Mouse (Mus musculus) testis, adult 2 months (tissue): Measurements from ENCODE around the gene Obsl1. TPM values are rescaled to one million over a fixed set of nuclear protein-coding genes. Genes with fewer than 3 reads are reported as not detected.

ENCODE experiments used
- H3K27ac ChIP-seq: fragments of 200-500 bp; 2 replicates; pipeline ENCODE4 v1.5.1; 2012; ENCODE audit warnings: low read depth, low read length; ENCODE audit not compliant: control insufficient read depth, insufficient read depth
- H3K27me3 ChIP-seq: fragments of 200-500 bp; 2 replicates; pipeline ENCODE4 v1.6.1; 2012; ENCODE audit warnings: mild to moderate bottlenecking, low read length, moderate library complexity; ENCODE audit not compliant: control insufficient read depth, insufficient read depth
- H3K36me3 ChIP-seq: fragments of 200-500 bp; 2 replicates; pipeline ENCODE4 v1.6.1; 2012; ENCODE audit warnings: mild to moderate bottlenecking, low read length; ENCODE audit not compliant: control insufficient read depth, insufficient read depth
- H3K4me1 ChIP-seq: fragments of 200-500 bp; 2 replicates; pipeline ENCODE4 v1.6.1; 2012; ENCODE audit warnings: low read length; ENCODE audit not compliant: control insufficient read depth, insufficient read depth
- H3K4me3 ChIP-seq: fragments of 200-500 bp; 2 replicates; pipeline ENCODE4 v1.5.1; 2012; ENCODE audit warnings: low read depth, mild to moderate bottlenecking, low read length, moderate library complexity, mixed read lengths; ENCODE audit not compliant: control insufficient read depth
- CTCF ChIP-seq: fragments of 200-500 bp; IDR thresholded peaks from 2 replicates; pipeline ENCODE4 v1.5.1; 2012; ENCODE audit warnings: low read depth, mild to moderate bottlenecking, inconsistent platforms, low read length, moderate library complexity; ENCODE audit not compliant: control insufficient read depth, insufficient read depth, insufficient replicate concordance
- POLR2A ChIP-seq: fragments of 200-500 bp; IDR thresholded peaks from 2 replicates; pipeline ENCODE4 v1.6.1; 2012; ENCODE audit warnings: low read depth, mild to moderate bottlenecking, inconsistent platforms, low read length, moderate library complexity; ENCODE audit not compliant: control insufficient read depth
- polyA plus RNA-seq: library from polyadenylated mRNA; depleted of rRNA; stranded (reverse); fragments of >200 nt; gene quantifications from 2 replicates; pipeline ENCODE4 v1.2.3, GENCODE M21; 2012

The Obsl1 gene
- polyA plus RNA-seq, 1 experiment, result 46.0 TPM

- no peaks in the 10 kb centered on the region for H3K27me3 ChIP-seq
- H3K36me3 ChIP-seq, result no peaks in the 10 kb centered on the region
- H3K4me1 ChIP-seq, result peaks cover 32% of the 10 kb centered on the region
- no peak overlapping the region for H3K27ac ChIP-seq
- H3K4me3 ChIP-seq, result no peak overlapping the region
- TF ChIP-seq POLR2A, result no peak
- no peak for TF ChIP-seq CTCF
Measured at GRCm38 (mm10) chr1:75504256-75505045, 1.8 kb downstream of the Obsl1 start.

- Histone ChIP-seq H3K4me3 (peak overlapping the region; percentile 47), H3K36me3 (no peaks in the 10 kb centered on the region), H3K27me3 (no peaks in the 10 kb centered on the region), H3K4me1 (peaks cover 32% of the 10 kb centered on the region), H3K27ac (no peak overlapping the region)
- no peak for TF ChIP-seq CTCF
- no peak for TF ChIP-seq POLR2A
Measured at GRCm38 (mm10) chr1:75503651-75503980, 2.6 kb downstream of the Obsl1 start.

GRCm38 (mm10) chr1:75502945-75503650, 3.2 kb downstream of the Obsl1 start:
- peaks cover 32% of the 10 kb centered on the region for H3K4me1 ChIP-seq
- H3K27me3 ChIP-seq, result no peaks in the 10 kb centered on the region
- H3K36me3 ChIP-seq, result no peaks in the 10 kb centered on the region
- TF ChIP-seq CTCF (no peak), POLR2A (no peak)
- peak overlapping the region; percentile 47 for H3K4me3 ChIP-seq
- no peak overlapping the region for H3K27ac ChIP-seq

- Histone ChIP-seq H3K27me3 (no peaks in the 10 kb centered on the region), H3K4me1 (peaks cover 30% of the 10 kb centered on the region), H3K36me3 (no peaks in the 10 kb centered on the region), H3K4me3 (no peak overlapping the region), H3K27ac (no peak overlapping the region)
- TF ChIP-seq CTCF (no peak), POLR2A (no peak)
Measured at GRCm38 (mm10) chr1:75501905-75502304, 4.3 kb downstream of the Obsl1 start.

- H3K4me3 ChIP-seq, result no peak overlapping the region
- no peaks in the 10 kb centered on the region for H3K36me3 ChIP-seq
- H3K27me3 ChIP-seq, result no peaks in the 10 kb centered on the region
- H3K4me1 ChIP-seq, result peaks cover 10% of the 10 kb centered on the region
- TF ChIP-seq POLR2A, result no peak
- peak; percentile 5; the same call in 1 of the 2 replicates for TF ChIP-seq CTCF
- H3K27ac ChIP-seq, result no peak overlapping the region
Measured at GRCm38 (mm10) chr1:75499441-75499840, 6.8 kb downstream of the Obsl1 start.

GRCm38 (mm10) chr1:75498897-75499296, 7.4 kb downstream of the Obsl1 start:
- TF ChIP-seq CTCF, result no peak
- TF ChIP-seq POLR2A, result no peak
- Histone ChIP-seq H3K36me3 (no peaks in the 10 kb centered on the region), H3K27me3 (no peaks in the 10 kb centered on the region), H3K4me3 (no peak overlapping the region), H3K27ac (no peak overlapping the region), H3K4me1 (peaks cover 10% of the 10 kb centered on the region)

- H3K4me3 ChIP-seq, result no peak overlapping the region
- TF ChIP-seq POLR2A (no peak), CTCF (peak; percentile 21; the same call in 1 of the 2 replicates)
- H3K27me3 ChIP-seq, result no peaks in the 10 kb centered on the region
- no peaks in the 10 kb centered on the region for H3K4me1 ChIP-seq
- no peak overlapping the region for H3K27ac ChIP-seq
- no peaks in the 10 kb centered on the region for H3K36me3 ChIP-seq
Measured at GRCm38 (mm10) chr1:75494878-75495548, 11.2 kb downstream of the Obsl1 start.
